Mouse (Mus musculus): Measurements from ENCODE around the gene Slc13a1.
"Not testable (repeated sequence)": the region's sequence is repeated elsewhere in the genome, so short reads cannot be mapped to it uniquely, and the experiment has no call there.

The Slc13a1 gene

DNA sequence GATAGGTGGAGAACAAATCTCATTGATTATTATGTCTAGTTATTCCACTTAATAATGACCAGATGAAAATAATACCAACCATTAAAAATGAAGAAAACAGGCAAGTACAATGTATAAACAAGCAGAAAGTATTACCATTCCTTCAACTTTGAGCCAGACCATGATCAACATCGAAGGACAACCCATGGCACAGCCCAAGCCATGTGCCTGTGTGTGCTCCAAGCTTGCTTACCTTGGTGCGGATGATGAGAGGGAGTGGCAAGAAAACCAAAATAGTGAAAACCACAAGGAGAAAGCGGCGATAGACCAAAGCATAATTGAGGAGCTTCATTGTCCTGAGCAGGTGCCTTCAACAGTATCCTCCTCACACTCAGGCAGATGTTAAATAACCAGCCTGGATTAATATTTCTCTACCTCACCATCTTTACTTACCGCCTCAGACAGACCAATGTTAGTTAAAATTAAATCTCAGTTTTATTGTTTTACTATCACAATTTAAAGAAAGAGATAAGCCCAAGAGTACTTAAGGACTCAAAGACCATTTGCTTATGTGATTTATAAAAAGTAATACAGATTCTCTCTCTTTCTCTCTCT is at the start of gene Slc13a1:
Gene Slc13a1, minus strand, starts transcription at position 359 of the 594 bp plus-strand sequence.
- no peak for DNase-seq (ENCODE audit: low read depth, low spot score)

DNA sequence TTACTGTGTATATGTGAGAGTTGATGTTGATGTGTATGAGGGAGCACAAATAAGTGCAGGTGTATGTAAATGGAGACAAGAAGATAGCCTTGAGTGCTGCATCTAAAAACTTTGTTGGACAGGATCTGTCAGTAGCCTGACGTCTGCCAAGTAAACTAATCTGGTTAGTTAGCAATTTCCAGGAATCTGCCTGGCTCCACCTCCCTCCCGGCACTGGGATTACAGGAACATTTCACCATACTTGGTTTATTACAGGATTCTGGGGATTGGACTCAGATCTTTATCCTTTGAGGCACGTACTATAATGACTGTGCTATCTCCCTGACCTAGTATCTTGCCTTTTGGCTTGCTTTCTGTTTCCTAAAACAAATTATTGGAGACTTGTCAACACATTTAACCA is 40.0 kb upstream of the Slc13a1 start:
- DNase-seq (ENCODE audit: low read depth, low spot score): no peak

DNA sequence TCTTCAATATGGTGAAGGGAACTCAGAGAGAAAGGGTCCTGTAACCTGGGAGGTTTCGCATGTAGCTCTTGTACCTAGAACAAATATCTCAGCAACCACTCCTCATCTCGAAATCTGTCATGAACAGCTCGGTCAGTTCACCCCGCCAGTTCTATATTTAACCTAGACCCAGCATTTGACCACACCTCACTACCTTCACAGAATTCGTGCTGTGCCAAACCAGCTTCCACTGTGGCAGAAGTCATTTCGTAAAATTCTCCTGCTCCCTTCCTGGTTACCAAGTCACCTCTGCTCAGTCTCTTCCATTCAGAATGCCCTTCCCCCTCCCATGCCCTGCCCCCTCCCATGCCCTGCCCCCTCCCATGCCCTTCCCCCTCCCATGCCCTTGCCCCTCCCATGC is 34.3 kb upstream of the Slc13a1 start:
- no peak for DNase-seq (ENCODE audit: low read depth, low spot score)

DNA sequence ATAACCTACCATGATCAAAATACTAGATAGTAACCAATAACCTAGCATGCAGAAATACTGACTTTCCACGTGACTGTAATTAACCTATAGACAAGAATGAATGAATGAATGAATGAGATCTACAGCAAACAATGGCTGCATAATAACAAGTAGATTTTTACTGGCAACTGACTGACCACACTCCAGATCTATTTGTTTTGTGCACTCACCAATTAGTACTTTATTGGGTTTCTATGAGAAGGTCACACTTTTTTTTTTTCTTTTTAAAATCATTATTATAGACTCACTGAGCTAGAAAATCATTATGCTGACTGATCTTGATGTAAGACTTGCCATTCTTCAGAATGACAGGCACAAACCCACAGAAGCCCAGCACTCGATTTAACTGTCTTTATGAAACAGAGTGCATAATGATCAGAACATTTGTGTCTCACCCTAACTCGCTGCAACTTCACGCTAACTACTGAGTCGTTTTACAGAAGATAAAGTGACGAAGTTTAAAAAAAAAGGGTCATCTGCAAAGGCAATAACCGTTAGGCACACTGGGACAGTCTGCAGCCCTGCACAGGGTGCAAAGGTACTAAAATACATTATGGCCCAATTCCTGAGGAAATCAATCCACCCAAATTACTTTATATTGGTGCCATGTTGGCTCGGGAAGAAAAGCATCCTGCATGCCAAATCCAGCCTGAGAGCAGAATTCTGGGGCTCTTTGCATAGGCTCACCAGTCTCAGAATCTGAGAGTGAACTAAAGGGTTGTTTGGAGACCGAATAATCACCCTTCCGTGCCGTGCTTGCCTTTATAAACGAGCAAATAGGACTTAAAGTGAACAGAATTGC is 33.0 kb upstream of the Slc13a1 start:
- no peak for DNase-seq (ENCODE audit: low read depth, low spot score)

- not testable (repeated sequence) for DNase-seq (ENCODE audit: low read depth, low spot score)
Observed at GRCm38 (mm10) chr6:24197501-24198195, 29.8 kb upstream of the Slc13a1 start.

DNA sequence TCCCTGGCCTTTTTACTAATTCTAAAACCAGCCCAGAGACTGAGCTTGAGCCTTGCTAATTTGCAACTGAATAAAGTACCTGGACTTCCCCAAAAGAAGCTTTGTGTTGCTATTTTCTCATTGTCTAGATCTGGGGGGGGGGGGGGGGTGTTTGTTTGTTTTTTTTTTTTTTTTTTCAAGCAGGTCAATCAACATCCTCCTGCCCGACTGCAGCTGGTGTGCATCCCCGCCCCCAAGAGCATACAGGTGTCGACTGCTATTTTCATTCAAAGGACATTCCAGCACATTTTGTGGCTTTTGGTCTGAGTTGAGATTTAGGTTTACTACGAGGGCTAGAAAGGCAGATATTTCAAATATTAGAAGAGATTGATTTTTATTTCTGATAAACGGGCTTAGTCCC is 28.5 kb upstream of the Slc13a1 start:
- not testable (repeated sequence) for DNase-seq (ENCODE audit: low read depth, low spot score)

DNA sequence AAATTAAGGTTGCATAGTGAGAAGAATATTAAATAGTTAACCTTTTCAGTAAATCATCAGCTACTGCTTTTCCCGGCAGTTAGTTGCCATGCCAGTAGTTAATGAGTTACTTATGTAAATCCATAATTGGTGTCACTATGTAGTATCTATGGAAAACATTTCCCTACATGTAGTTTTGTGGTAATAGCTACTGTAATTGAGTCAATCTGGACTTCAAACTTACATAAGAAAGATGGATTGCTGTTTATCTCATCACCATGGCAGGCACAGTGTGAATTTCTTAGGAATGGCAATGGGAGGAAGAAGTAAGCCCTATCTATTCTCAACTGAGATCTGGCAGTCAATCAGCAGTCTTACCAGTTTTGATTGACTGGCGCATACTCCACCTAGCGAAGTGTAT is 15.5 kb upstream of the Slc13a1 start:
- DNase-seq (ENCODE audit: low read depth, low spot score): no peak

DNA sequence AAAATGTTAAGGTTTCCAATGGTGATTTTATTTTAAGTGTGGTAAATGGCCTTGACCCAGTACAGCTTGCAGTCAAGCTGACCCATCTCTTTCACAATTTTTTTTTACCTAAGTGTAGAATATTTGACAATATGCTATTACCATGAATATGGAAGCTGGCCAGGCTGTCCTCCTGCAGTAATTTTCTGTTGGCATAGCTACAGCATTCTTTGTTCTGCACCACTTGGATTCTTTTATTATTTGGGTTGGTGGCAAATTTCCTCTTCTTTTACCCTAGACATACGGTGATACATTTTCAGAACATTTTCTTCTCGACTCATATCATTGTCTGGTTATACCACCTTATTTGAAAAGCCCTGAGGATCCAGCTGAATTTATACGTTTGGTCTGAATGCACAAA is 7.5 kb upstream of the Slc13a1 start:
- no peak for DNase-seq (ENCODE audit: low read depth, low spot score)

GRCm38 (mm10) chr6:24173951-24174350 is 6.1 kb upstream of the Slc13a1 start:
- DNase-seq (ENCODE audit: low read depth, low spot score): no peak

DNA sequence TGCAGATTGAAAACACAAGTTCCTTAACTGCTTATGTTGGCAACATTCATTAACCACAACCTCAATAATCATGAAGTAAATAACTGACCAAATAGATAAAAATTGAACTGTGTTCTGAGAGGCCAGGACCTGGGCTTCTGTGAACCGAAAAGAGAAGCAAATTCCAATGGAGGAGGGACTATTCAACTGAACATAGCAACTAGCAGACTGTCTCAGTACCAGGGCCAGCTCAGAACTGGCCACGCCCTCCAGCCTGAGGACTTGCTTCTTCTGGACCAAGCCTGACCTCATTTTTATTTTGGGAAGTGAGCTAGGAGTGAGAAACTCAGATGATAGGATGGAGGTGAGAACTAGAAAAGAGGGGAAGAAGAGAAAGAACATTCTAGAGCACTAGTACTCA is 4.8 kb upstream of the Slc13a1 start:
- no peak for DNase-seq (ENCODE audit: low read depth, low spot score)

DNA sequence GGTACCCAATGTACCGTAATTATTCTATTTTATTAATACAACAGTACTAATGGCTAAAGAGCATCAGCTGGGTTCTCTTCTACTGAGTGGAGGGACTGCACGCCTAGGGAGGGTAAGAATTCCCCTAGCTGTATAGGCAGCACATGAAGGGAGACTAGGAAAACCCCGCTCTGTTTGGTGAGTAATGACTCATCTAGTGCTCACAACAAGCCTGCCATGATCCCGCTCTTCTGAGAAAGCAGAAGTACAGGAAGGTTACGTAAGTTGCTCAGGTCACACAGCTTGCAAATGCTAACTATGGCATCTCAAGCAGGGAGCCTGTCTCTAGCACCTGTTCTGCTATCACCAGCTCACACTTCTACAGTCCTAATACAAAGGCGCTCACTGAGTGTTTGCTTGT is 1.1 kb downstream of the Slc13a1 start:
- DNase-seq (ENCODE audit: low read depth, low spot score): no peak

DNA sequence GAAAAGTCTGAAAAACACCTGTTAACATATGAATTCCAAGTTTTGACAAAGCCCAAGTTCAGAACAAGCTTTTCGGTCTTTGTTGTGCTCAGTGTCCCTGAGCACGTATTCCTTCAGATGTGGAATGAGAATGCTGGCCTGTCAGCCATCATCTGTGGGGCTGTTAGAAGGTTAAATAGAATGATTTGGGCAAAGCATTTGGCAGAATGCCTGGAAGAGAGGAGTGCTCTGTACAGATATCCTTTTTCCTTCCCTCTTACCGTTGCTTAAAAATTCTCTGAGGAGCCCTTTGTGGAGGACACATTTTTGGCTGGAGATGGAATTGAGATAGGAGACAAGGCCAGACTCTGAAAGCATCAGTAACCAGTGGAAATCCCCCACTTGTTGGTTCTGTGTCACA is 2.6 kb downstream of the Slc13a1 start:
- DNase-seq (ENCODE audit: low read depth, low spot score): no peak

- DNase-seq (ENCODE audit: low read depth, low spot score): no peak
Observed at GRCm38 (mm10) chr6:24159795-24160194, 8.1 kb downstream of the Slc13a1 start.

DNA sequence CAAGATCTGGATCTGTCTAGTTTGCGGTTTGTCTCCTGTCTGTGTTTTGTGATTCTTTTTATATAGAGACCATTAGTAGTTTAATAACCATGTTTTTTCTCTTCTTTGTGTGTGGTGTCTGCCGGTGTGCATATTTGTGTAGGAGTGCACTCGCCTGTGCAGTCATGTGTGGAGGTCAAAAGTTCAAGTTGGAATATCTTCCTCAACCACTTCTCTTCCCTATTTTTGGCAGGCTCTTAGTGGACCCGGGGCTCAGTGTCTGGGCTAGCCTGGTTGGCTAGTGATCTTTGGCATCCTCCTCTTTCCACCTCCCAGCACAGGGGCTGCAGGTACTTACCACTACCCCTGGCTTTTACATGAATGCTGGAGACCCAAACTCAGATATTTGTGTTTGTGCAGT is 13.0 kb downstream of the Slc13a1 start:
- no peak for DNase-seq (ENCODE audit: low read depth, low spot score)

- DNase-seq (ENCODE audit: low read depth, low spot score): no peak
Observed at GRCm38 (mm10) chr6:24132951-24133350, 34.9 kb downstream of the Slc13a1 start.

DNA sequence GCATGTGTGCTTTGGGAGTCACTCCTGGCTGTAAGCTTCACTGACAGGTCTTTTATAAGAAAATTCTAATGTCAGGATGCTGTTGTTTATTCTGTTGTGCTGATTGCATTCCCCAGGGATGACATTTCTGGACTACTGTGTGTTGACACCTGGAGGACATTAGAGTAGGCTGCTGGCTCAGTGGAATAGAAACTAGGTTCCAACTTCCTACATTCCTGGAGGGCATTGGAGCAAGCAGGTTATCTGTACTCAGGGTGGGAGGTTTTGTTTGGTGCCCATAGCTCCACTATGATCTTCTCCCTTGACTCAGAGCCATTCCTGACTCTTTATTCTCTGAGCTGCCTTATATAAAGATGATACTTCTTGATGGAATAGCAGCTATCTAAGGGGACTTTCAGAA is 45.3 kb downstream of the Slc13a1 start:
- no peak for DNase-seq (ENCODE audit: low read depth, low spot score)

DNA sequence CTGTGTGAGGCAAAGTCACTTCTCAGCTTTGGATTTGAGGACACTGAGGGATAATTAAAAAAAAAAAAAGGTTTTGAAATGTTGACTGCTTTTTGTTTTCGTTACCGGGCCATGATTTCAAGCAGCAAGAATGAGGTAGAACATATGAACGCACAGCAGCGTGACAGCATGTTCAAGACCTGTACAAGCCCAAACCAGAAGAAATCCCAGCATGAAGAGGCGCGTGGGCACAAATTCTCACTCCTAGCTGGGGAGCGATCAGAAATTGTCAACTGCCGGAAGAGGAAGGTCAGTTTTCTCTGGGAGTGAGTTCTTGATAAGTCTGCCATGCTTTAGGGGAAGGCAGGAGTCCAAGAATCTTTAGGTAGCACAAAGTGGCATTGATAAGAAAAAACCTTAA is 56.3 kb downstream of the Slc13a1 start:
- DNase-seq (ENCODE audit: low read depth, low spot score): no peak

DNA sequence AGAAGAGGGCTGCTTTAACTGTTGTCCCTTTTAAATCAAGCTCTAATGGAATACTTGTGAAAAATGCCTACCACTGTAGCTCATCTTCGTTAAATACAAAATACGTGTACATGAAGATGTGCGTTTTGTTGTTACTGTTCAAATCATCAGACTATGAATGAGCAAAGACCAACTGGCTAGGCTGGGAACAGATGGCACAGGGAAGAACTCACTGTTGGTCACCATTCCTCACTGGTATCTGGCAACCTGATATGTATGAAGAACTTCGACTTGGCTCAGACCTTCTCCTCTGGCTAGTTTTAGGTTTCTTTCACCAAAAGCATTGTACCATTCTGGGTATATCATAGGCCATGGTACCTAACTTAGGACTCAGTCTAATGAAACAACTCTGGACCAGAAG is 59.4 kb downstream of the Slc13a1 start:
- no peak for DNase-seq (ENCODE audit: low read depth, low spot score)

- no peak for DNase-seq (ENCODE audit: low read depth, low spot score)
Observed at GRCm38 (mm10) chr6:24106157-24106556, 61.7 kb downstream of the Slc13a1 start.

- no peak for DNase-seq (ENCODE audit: low read depth, low spot score)
Observed at GRCm38 (mm10) chr6:24105681-24106080, 62.2 kb downstream of the Slc13a1 start.

- no peak for DNase-seq (ENCODE audit: low read depth, low spot score)
Observed at GRCm38 (mm10) chr6:24101281-24101680, 66.6 kb downstream of the Slc13a1 start.

DNA sequence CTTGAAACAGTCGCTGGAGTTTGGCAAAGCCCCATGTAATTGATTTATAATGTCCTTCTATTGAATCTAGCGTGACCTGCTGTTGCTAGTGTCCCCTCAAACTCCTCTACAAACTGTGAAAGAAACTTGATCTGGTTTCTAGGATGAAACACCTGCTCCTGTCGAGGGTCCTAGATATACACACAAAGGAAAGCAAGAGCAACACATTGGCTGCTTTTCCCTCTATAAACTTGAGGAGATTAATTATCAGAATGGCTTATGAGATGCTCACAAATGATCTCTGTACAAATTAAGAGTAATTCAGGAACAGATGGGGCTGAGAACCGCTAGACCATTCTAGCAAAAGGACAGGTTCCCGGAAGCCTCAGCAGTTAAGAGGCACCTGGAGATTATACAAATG is 67.2 kb downstream of the Slc13a1 start:
- DNase-seq (ENCODE audit: low read depth, low spot score): no peak

DNA sequence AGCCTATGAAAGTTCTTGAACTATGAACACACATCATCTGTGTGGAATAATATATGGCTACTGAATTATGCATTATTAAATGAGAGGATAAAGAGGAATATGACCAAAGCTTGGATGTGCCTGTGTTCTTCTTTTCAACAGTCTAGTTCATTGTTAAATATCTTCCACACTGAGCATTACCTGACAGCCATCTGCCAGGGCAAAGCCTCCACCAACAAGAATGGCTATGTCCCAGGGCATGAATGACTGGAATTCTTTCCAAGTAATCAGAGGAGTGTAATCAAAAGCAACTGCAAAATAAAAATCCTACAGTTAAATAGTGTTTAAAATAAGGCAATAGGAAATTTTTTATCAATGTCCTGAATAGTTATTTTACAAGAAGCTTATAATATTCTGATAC is 70.5 kb downstream of the Slc13a1 start:
- no peak for DNase-seq (ENCODE audit: low read depth, low spot score)

All from 3T3-L1 (cell line).